Mouse (Mus musculus): ENCODE results near the gene Smim11. TPM values are rescaled to one million over a fixed set of nuclear protein-coding genes. Genes with fewer than 3 reads are reported as not detected.

Smim11 gene
- polyA plus RNA-seq, 1 experiment from 2014 or later = 75.9 TPM

DNA sequence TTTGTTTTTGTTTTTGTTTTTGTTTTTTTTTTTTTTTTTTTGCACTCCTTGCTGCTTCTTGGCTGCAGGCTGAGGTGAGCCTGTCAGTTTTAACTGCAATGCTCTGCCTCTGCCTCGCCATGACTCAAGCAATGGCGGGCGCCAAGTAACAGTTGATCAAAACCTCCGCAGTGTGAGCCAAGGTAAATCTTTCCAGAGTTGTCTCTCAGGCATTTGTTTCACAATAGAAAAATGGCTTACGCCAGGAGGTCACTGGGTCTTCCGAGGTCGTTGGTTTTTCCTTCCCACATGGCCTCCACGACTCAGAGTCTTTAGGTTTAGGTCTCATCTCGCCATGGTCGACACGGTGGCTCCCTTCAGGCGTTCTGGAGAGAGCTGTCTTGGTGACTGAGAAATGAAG is 52.2 kb downstream of the Smim11 start:
- Histone ChIP-seq H3K4me3 (replicated peaks; ENCODE audit: low read depth, low read length) (no peak overlapping the region), H3K9me3 (ENCODE audit: control insufficient read depth, low read length) (no peaks in the 10 kb centered on the region; the same call in 1 of the 2 replicates), H3K27me3 (ENCODE audit: control insufficient read depth, insufficient read depth, low read length) (no peaks in the 10 kb centered on the region), H3K9ac (replicated peaks; ENCODE audit: low read length) (no peak overlapping the region), H3K36me3 (ENCODE audit: control insufficient read depth, insufficient read depth, low read length) (no peaks in the 10 kb centered on the region), H3K4me2 (ENCODE audit: low read length) (no peak overlapping the region), H3K27ac (replicated peaks; ENCODE audit: low read depth, low read length) (no peak overlapping the region), H3K4me1 (ENCODE audit: control insufficient read depth, insufficient read depth, low read length) (0 out of 2 replicates have a peak, but pooled peaks cover 3% of the 10 kb centered on the region)
- ATAC-seq (ENCODE audit: low FRiP score, low TSS enrichment) = no peak
- no peak for DNase-seq
- WGBS = 89% methylated on average over 12 of the region's 12 CpGs

DNA sequence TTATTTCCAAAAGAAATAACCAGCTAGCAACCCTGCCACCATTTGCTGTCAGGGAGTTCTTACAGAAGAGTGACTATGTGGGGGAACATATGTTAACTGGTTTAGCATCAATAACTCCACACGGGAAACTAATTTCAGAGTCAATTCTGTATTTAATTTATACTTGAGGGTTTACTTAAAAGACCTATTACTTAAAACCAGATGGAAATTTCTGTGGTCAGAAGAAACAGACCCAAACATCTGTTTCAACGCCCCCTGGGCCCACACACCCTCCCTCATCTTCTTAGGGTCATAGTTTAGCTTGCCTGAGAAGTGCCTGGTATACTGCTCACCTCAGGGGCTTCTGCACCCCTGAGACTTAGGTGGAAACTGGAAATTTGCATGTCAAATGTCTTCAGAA is 52.8 kb downstream of the Smim11 start:
- Histone ChIP-seq H3K27ac (replicated peaks; ENCODE audit: low read depth, low read length) (no peak overlapping the region), H3K4me2 (ENCODE audit: low read length) (no peak overlapping the region), H3K4me1 (ENCODE audit: control insufficient read depth, insufficient read depth, low read length) (0 out of 2 replicates have a peak, but pooled peaks cover 3% of the 10 kb centered on the region), H3K27me3 (ENCODE audit: control insufficient read depth, insufficient read depth, low read length) (no peaks in the 10 kb centered on the region), H3K9ac (replicated peaks; ENCODE audit: low read length) (no peak overlapping the region), H3K36me3 (ENCODE audit: control insufficient read depth, insufficient read depth, low read length) (no peaks in the 10 kb centered on the region), H3K9me3 (ENCODE audit: control insufficient read depth, low read length) (no peaks in the 10 kb centered on the region; the same call in 1 of the 2 replicates), H3K4me3 (replicated peaks; ENCODE audit: low read depth, low read length) (no peak overlapping the region)
- ATAC-seq (ENCODE audit: low FRiP score, low TSS enrichment) (no peak), DNase-seq (no peak)
- 85% methylated on average over 2 of the region's 2 CpGs for WGBS

DNA sequence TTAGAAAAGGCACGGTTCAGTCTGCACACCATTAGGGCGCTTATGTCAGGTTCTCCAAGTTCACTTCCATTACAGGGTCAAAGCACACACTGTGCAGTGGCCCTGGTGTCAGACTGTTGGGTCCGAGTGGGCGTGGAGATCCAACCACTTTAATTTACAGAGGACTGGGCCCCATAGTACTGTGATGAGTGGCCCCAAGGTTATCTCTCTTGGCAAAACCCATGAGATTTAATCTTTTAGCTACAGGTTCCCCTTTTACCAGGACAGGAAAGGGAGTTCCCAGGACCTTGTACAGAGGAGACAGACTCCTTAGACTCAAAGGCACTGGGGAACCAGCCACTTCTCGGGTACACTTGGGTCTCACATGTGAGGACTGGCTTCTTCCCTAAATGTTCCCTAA is 54.3 kb downstream of the Smim11 start:
- WGBS = 87% methylated on average over 5 of the region's 5 CpGs
- Histone ChIP-seq H3K27me3 (ENCODE audit: control insufficient read depth, insufficient read depth, low read length) (no peaks in the 10 kb centered on the region), H3K4me1 (ENCODE audit: control insufficient read depth, insufficient read depth, low read length) (0 out of 2 replicates have a peak, but pooled peaks cover 3% of the 10 kb centered on the region), H3K4me3 (replicated peaks; ENCODE audit: low read depth, low read length) (no peak overlapping the region), H3K4me2 (ENCODE audit: low read length) (no peak overlapping the region), H3K27ac (replicated peaks; ENCODE audit: low read depth, low read length) (no peak overlapping the region), H3K9me3 (ENCODE audit: control insufficient read depth, low read length) (no peaks in the 10 kb centered on the region), H3K36me3 (ENCODE audit: control insufficient read depth, insufficient read depth, low read length) (no peaks in the 10 kb centered on the region), H3K9ac (replicated peaks; ENCODE audit: low read length) (no peak overlapping the region)
- DNase-seq = no peak
- ATAC-seq (ENCODE audit: low FRiP score, low TSS enrichment) = no peak

DNA sequence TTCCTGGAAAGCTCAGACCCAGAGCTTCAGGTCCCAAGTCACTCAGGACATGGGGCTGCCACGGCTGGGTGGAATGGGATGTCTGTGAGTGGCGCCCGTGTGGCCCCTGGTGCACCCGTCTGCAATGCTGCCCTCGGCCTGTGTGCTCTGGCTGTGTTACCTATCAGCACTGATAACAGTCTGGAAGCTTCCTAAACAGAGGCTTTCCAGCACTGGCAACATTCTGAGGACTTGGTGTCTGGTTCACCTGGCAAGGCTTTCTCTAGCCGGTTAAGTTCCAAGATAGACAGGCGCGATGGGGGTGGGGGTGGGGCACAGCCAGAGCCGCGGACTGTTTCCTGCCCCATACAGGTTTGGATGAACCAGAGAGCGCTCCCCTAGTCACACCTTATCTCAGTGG is 54.9 kb downstream of the Smim11 start:
- no peaks in the 10 kb centered on the region for H3K27me3 ChIP-seq (ENCODE audit: control insufficient read depth, insufficient read depth, low read length)
- no peaks in the 10 kb centered on the region for H3K36me3 ChIP-seq (ENCODE audit: control insufficient read depth, insufficient read depth, low read length)
- no peak overlapping the region for H3K4me2 ChIP-seq (ENCODE audit: low read length)
- WGBS = 82% methylated on average over 11 of the region's 11 CpGs
- no peak for DNase-seq
- H3K9me3 ChIP-seq (ENCODE audit: control insufficient read depth, low read length) = no peaks in the 10 kb centered on the region
- 0 out of 2 replicates have a peak, but pooled peaks cover 3% of the 10 kb centered on the region for H3K4me1 ChIP-seq (ENCODE audit: control insufficient read depth, insufficient read depth, low read length)
- H3K27ac ChIP-seq (replicated peaks; ENCODE audit: low read depth, low read length) = no peak overlapping the region
- H3K4me3 ChIP-seq (replicated peaks; ENCODE audit: low read depth, low read length) = no peak overlapping the region
- 0 out of 2 replicates have a peak overlapping the region, but pooled peaks have one; percentile 4 for H3K9ac ChIP-seq (replicated peaks; ENCODE audit: low read length)
- ATAC-seq (ENCODE audit: low FRiP score, low TSS enrichment) = no peak

GRCm38 (mm10) chr16:92357023-92357422 is 55.9 kb downstream of the Smim11 start:
- no peak for ATAC-seq (ENCODE audit: low FRiP score, low TSS enrichment)
- Histone ChIP-seq H3K9ac (replicated peaks; ENCODE audit: low read length) (no peak overlapping the region), H3K4me3 (replicated peaks; ENCODE audit: low read depth, low read length) (no peak overlapping the region)

GRCm38 (mm10) chr16:92357566-92357965 is 56.5 kb downstream of the Smim11 start:
- ATAC-seq (ENCODE audit: low FRiP score, low TSS enrichment) = no peak
- no peak overlapping the region for H3K4me3 ChIP-seq (replicated peaks; ENCODE audit: low read depth, low read length)
- no peak overlapping the region for H3K27ac ChIP-seq (replicated peaks; ENCODE audit: low read depth, low read length)
- no peak for DNase-seq
- H3K9me3 ChIP-seq (ENCODE audit: control insufficient read depth, low read length) = no peaks in the 10 kb centered on the region
- WGBS = 21% methylated on average over 10 of the region's 10 CpGs
- 0 out of 2 replicates have a peak, but pooled peaks cover 3% of the 10 kb centered on the region for H3K4me1 ChIP-seq (ENCODE audit: control insufficient read depth, insufficient read depth, low read length)
- no peak overlapping the region for H3K4me2 ChIP-seq (ENCODE audit: low read length)
- no peak overlapping the region for H3K9ac ChIP-seq (replicated peaks; ENCODE audit: low read length)
- no peaks in the 10 kb centered on the region for H3K27me3 ChIP-seq (ENCODE audit: control insufficient read depth, insufficient read depth, low read length)
- H3K36me3 ChIP-seq (ENCODE audit: control insufficient read depth, insufficient read depth, low read length) = no peaks in the 10 kb centered on the region

More at GRCm38 (mm10) chr16:92357023-92357422, 55.9 kb downstream of the Smim11 start:
- Histone ChIP-seq H3K4me1 (ENCODE audit: control insufficient read depth, insufficient read depth, low read length) (0 out of 2 replicates have a peak, but pooled peaks cover 3% of the 10 kb centered on the region), H3K36me3 (ENCODE audit: control insufficient read depth, insufficient read depth, low read length) (no peaks in the 10 kb centered on the region), H3K27me3 (ENCODE audit: control insufficient read depth, insufficient read depth, low read length) (no peaks in the 10 kb centered on the region), H3K27ac (replicated peaks; ENCODE audit: low read depth, low read length) (no peak overlapping the region), H3K9me3 (ENCODE audit: control insufficient read depth, low read length) (no peaks in the 10 kb centered on the region), H3K4me2 (ENCODE audit: low read length) (no peak overlapping the region)
- DNase-seq = no peak
- WGBS = 64% methylated on average over 9 of the region's 9 CpGs

- no peak for ATAC-seq (ENCODE audit: low FRiP score, low TSS enrichment)
- DNase-seq = no peak
- H3K27ac ChIP-seq (replicated peaks; ENCODE audit: low read depth, low read length) = no peak overlapping the region
- H3K27me3 ChIP-seq (ENCODE audit: control insufficient read depth, insufficient read depth, low read length) = no peaks in the 10 kb centered on the region
- no peak overlapping the region for H3K9ac ChIP-seq (replicated peaks; ENCODE audit: low read length)
- H3K4me2 ChIP-seq (ENCODE audit: low read length) = no peak overlapping the region
- no peaks in the 10 kb centered on the region for H3K36me3 ChIP-seq (ENCODE audit: control insufficient read depth, insufficient read depth, low read length)
- H3K4me3 ChIP-seq (replicated peaks; ENCODE audit: low read depth, low read length) = no peak overlapping the region
- WGBS = 24% methylated on average over 9 of the region's 9 CpGs
- H3K4me1 ChIP-seq (ENCODE audit: control insufficient read depth, insufficient read depth, low read length) = 0 out of 2 replicates have a peak, but pooled peaks cover 3% of the 10 kb centered on the region
- H3K9me3 ChIP-seq (ENCODE audit: control insufficient read depth, low read length) = no peaks in the 10 kb centered on the region
Observed at GRCm38 (mm10) chr16:92358734-92359133, 57.6 kb downstream of the Smim11 start.

GRCm38 (mm10) chr16:92359229-92359628 is 58.1 kb downstream of the Smim11 start, which contains the start of gene Kcne1:
TSS of gene Kcne1 (minus strand) at chr16:92359468.
- no peaks in the 10 kb centered on the region for H3K36me3 ChIP-seq (ENCODE audit: control insufficient read depth, insufficient read depth, low read length)
- no peaks in the 10 kb centered on the region for H3K9me3 ChIP-seq (ENCODE audit: control insufficient read depth, low read length)
- no peak for DNase-seq
- H3K4me3 ChIP-seq (replicated peaks; ENCODE audit: low read depth, low read length) = no peak within 1 kb of the TSS
- H3K27me3 ChIP-seq (ENCODE audit: control insufficient read depth, insufficient read depth, low read length) = no peaks in the 10 kb centered on the region
- ATAC-seq (ENCODE audit: low FRiP score, low TSS enrichment) = no peak
- H3K4me1 ChIP-seq (ENCODE audit: control insufficient read depth, insufficient read depth, low read length) = 0 out of 2 replicates have a peak, but pooled peaks cover 3% of the 10 kb centered on the region
- H3K27ac ChIP-seq (replicated peaks; ENCODE audit: low read depth, low read length) = no peak within 1 kb of the TSS
- H3K9ac ChIP-seq (replicated peaks; ENCODE audit: low read length) = no peak within 1 kb of the TSS
- H3K4me2 ChIP-seq (ENCODE audit: low read length) = no peak within 1 kb of the TSS
- 67% methylated on average over 9 of the region's 9 CpGs for WGBS

DNA sequence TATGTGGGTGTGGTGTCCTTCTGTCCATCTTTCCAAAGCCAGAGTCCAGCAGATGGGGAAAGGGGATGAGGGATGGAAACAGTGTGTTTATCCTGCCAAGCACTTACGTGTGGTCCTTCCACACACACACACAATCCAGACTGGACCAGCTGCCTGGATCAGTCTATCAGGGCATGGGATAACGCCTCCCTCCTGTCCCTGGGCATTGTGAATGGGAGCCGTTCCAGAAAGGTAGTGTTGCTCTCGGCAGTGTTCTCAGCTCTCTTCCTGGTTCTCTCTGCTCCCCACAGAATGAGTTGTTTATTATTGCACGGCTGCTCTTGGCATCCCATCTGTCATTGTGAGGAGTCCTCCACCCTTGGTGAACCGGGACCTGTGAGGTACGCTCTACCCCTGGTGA is 59.6 kb downstream of the Smim11 start:
- no peaks in the 10 kb centered on the region for H3K36me3 ChIP-seq (ENCODE audit: control insufficient read depth, insufficient read depth, low read length)
- no peak overlapping the region for H3K27ac ChIP-seq (replicated peaks; ENCODE audit: low read depth, low read length)
- ATAC-seq (ENCODE audit: low FRiP score, low TSS enrichment) (no peak), DNase-seq (no peak)
- H3K9ac ChIP-seq (replicated peaks; ENCODE audit: low read length) = no peak overlapping the region
- WGBS = 88% methylated on average over 7 of the region's 7 CpGs
- H3K4me1 ChIP-seq (ENCODE audit: control insufficient read depth, insufficient read depth, low read length) = 0 out of 2 replicates have a peak, but pooled peaks cover 3% of the 10 kb centered on the region
- no peak overlapping the region for H3K4me2 ChIP-seq (ENCODE audit: low read length)
- no peaks in the 10 kb centered on the region for H3K27me3 ChIP-seq (ENCODE audit: control insufficient read depth, insufficient read depth, low read length)
- H3K4me3 ChIP-seq (replicated peaks; ENCODE audit: low read depth, low read length) = no peak overlapping the region
- no peaks in the 10 kb centered on the region for H3K9me3 ChIP-seq (ENCODE audit: control insufficient read depth, low read length)
